ENCODE assay signal across 8 mouse cellular contexts in genomic region chr19:5424782-5425741, GRCm38 (mm10). TPM values are rescaled to one million over a fixed set of nuclear protein-coding genes. Genes with fewer than 3 reads are reported as not detected.
DNase-seq lines count a peak whose midpoint lies in the region; ATAC-seq and TF ChIP-seq lines count a peak whose summit lies in the region.

TSS of gene Drap1 (minus strand) at chr19:5424979.
TSS of gene AI837181 (plus strand) at chr19:5425144.

- H3K4me1 ChIP-seq in cortical plate, adult 2 months (ENCODE audit: control insufficient read depth, insufficient read depth, low read length) = peaks cover 6% of the 10 kb centered on the region

- TF ChIP-seq POLR2A in cortical plate, adult 2 months (IDR thresholded peaks at IDR 0.05; ENCODE audit: extremely low read depth, insufficient read depth, low read length) = peak; percentile 53; the same call in 1 of the 2 replicates

- peak; percentile 67 for ATAC-seq in activated CD4-positive, CD25-positive, alpha-beta regulatory T cell, adult 4 months
- peak; percentile 81 for ATAC-seq in megakaryocyte progenitor cell, adult 5-6 weeks (replicated peaks; ENCODE audit: poor library complexity)

- peak within 1 kb of the TSS; percentile 89 for H3K4me3 ChIP-seq in cortical plate, adult 2 months (ENCODE audit: insufficient read depth, low read length)

- H3K27ac ChIP-seq in cortical plate, adult 2 months (ENCODE audit: insufficient read depth, low read length) = peak within 1 kb of the TSS; percentile 98

- no peak for TF ChIP-seq CTCF in cortical plate, adult 2 months (IDR thresholded peaks at IDR 0.05; ENCODE audit: extremely low read depth, insufficient read depth, low read length)

- DNase-seq in gastrocnemius, postnatal 10 days = peak; percentile 97
- peak; percentile 98 for DNase-seq in induced T-regulatory cell, adult 2 months (ENCODE audit: low read depth)
- peak; percentile 82 to 89 for DNase-seq in left cerebral cortex, adult 9 months (ENCODE audit: low spot score in 2 of 2)
- peak; percentile 96 for DNase-seq in right cerebral cortex, postnatal 14 days
- DNase-seq in urinary bladder, postnatal 36 days (ENCODE audit: low spot score in 2 of 2) = peak; percentile 88 to 94

RNA-seq across cellular contexts. Expression of gene Drap1, which starts in this region (rescaled TPM):
- 10 to 100 TPM; 50.3 to 53.6 TPM for polyA plus RNA-seq in activated CD4-positive, CD25-positive, alpha-beta regulatory T cell, adult 4 months (2017; shearing (Covaris generic))
- polyA plus RNA-seq in cortical plate, adult 2 months (2012; rRNA removed) = 285 and 320 TPM in 2 replicates
- 100 to 1,000 TPM; 513 to 561 TPM for total RNA-seq in gastrocnemius, postnatal 10 days (2021)
- total RNA-seq in megakaryocyte progenitor cell, adult 5-6 weeks (2015) = 120 and 142 TPM in 2 replicates
- total RNA-seq in megakaryocyte progenitor cell, adult 5-6 weeks (2017) = 105 and 109 TPM in 2 replicates

RNA-seq across cellular contexts. Expression of gene AI837181, which starts in this region (rescaled TPM):
- polyA plus RNA-seq in activated CD4-positive, CD25-positive, alpha-beta regulatory T cell, adult 4 months (2017; shearing (Covaris generic)) = 10 to 100 TPM; 17.6 to 18.6 TPM
- polyA plus RNA-seq in cortical plate, adult 2 months (2012; rRNA removed) = 99.8 and 101 TPM in 2 replicates
- total RNA-seq in gastrocnemius, postnatal 10 days (2021) = 10 to 100 TPM; 47.8 to 50.5 TPM
- 18.4 and 18.6 TPM in 2 replicates for total RNA-seq in megakaryocyte progenitor cell, adult 5-6 weeks (2015)
- total RNA-seq in megakaryocyte progenitor cell, adult 5-6 weeks (2017) = 8.6 and 11.9 TPM in 2 replicates

Comparison
In these comparisons a context has a peak if more than half of its experiments do, and no peak if none do; other contexts are left out.
1. Peak in every context shown above with its lines: DNase-seq, ATAC-seq, H3K4me3 ChIP-seq and H3K27ac ChIP-seq.